Mouse (Mus musculus) liver, adult 2 months (tissue): ENCODE results near the gene Elovl6.

Source experiments
- CTCF ChIP-seq: fragments of 200-500 bp; IDR thresholded peaks from 2 replicates; pipeline ENCODE4 v1.5.1; 2011; ENCODE audit warnings: low read depth, low read length, control low read depth
- POLR2A ChIP-seq: fragments of 200-500 bp; IDR thresholded peaks from 2 replicates; pipeline ENCODE4 v1.6.1; 2011; ENCODE audit warnings: low read length, control low read depth; ENCODE audit not compliant: insufficient read depth; ENCODE audit errors: extremely low read depth

- TF ChIP-seq POLR2A, result no peak
- TF ChIP-seq CTCF, result no peak
Measured at GRCm38 (mm10) chr3:129686196-129686595, 154.0 kb downstream of the Elovl6 start.
